Mouse (Mus musculus): ENCODE measurements around the gene Il23a. TPM values are rescaled to one million over a fixed set of nuclear protein-coding genes. Genes with fewer than 3 reads are reported as not detected.

Gene Il23a
- total and polyA plus RNA-seq, 2 experiments from 2014 or later, result 5.2 to 6.8 TPM

- ATAC-seq (ENCODE audit: insufficient read depth, low read depth) (no peak), DNase-seq (ENCODE audit: low spot score) (no peak)
- Histone ChIP-seq H3K4me1 (ENCODE audit: control insufficient read depth, insufficient read depth) (peaks cover 9% of the 10 kb centered on the region; the same call in 1 of the 2 replicates), H3K27me3 (ENCODE audit: control insufficient read depth, insufficient read depth, low read length) (no peaks in the 10 kb centered on the region), H3K27ac (ENCODE audit: low read depth) (peak overlapping the region; percentile 61), H3K4me3 (ENCODE audit: low read depth, low read length) (no peak overlapping the region), H3K9ac (replicated peaks; ENCODE audit: low read depth, low read length) (0 out of 2 replicates have a peak overlapping the region, but pooled peaks have one; percentile 25), H3K9me3 (replicated peaks; ENCODE audit: control insufficient read depth, low read length) (no peaks in the 10 kb centered on the region), H3K36me3 (replicated peaks; ENCODE audit: control insufficient read depth, insufficient read depth, low read length) (peaks cover 55% of the 10 kb centered on the region), H3K4me2 (ENCODE audit: low read depth, low read length) (no peak overlapping the region)
- TF ChIP-seq CTCF (IDR thresholded peaks at IDR 0.05; ENCODE audit: low read depth) (no peak), EP300 (IDR thresholded peaks at IDR 0.05; ENCODE audit: low read depth) (no peak)
- 84% methylated on average over 7 of the region's 7 CpGs for WGBS
Measured at GRCm38 (mm10) chr10:128309654-128310053, 11.1 kb upstream of the Il23a start.

GRCm38 (mm10) chr10:128303126-128304021 lies 4.8 kb upstream of the Il23a start, which contains the start of gene Pan2:
TSS of gene Pan2 (plus strand) at chr10:128303335.
- peak; percentile 99 for DNase-seq (ENCODE audit: low spot score)
- TF ChIP-seq CTCF (IDR thresholded peaks at IDR 0.05; ENCODE audit: low read depth) (no peak), EP300 (IDR thresholded peaks at IDR 0.05; ENCODE audit: low read depth) (peak; percentile 98)
- peak within 1 kb of the TSS; percentile 97 for H3K27ac ChIP-seq (ENCODE audit: low read depth)
- H3K4me2 ChIP-seq (ENCODE audit: low read depth, low read length), result peak within 1 kb of the TSS; percentile 72
- H3K4me3 ChIP-seq (ENCODE audit: low read depth, low read length), result peak within 1 kb of the TSS; percentile 64
- H3K4me1 ChIP-seq (ENCODE audit: control insufficient read depth, insufficient read depth), result peaks cover 19% of the 10 kb centered on the region
- no peaks in the 10 kb centered on the region for H3K27me3 ChIP-seq (ENCODE audit: control insufficient read depth, insufficient read depth, low read length)
- H3K36me3 ChIP-seq (replicated peaks; ENCODE audit: control insufficient read depth, insufficient read depth, low read length), result peaks cover 9% of the 10 kb centered on the region
- H3K9me3 ChIP-seq (replicated peaks; ENCODE audit: control insufficient read depth, low read length), result no peaks in the 10 kb centered on the region
- 2% methylated on average over 37 of the region's 37 CpGs for WGBS
- H3K9ac ChIP-seq (replicated peaks; ENCODE audit: low read depth, low read length), result peak within 1 kb of the TSS; percentile 77
- peak; percentile 98 for ATAC-seq (ENCODE audit: insufficient read depth, low read depth)

- no peaks in the 10 kb centered on the region for H3K9me3 ChIP-seq (replicated peaks; ENCODE audit: control insufficient read depth, low read length)
- H3K4me2 ChIP-seq (ENCODE audit: low read depth, low read length), result peak overlapping the region; percentile 72
- DNase-seq (ENCODE audit: low spot score) (no peak), ATAC-seq (ENCODE audit: insufficient read depth, low read depth) (peak; percentile 24; the same call in 1 of the 2 replicates)
- H3K4me1 ChIP-seq (ENCODE audit: control insufficient read depth, insufficient read depth), result peaks cover 22% of the 10 kb centered on the region
- peak overlapping the region; percentile 77 for H3K9ac ChIP-seq (replicated peaks; ENCODE audit: low read depth, low read length)
- H3K4me3 ChIP-seq (ENCODE audit: low read depth, low read length), result peak overlapping the region; percentile 64
- H3K36me3 ChIP-seq (replicated peaks; ENCODE audit: control insufficient read depth, insufficient read depth, low read length), result 0 out of 2 replicates have a peak, but pooled peaks cover 3% of the 10 kb centered on the region
- H3K27me3 ChIP-seq (ENCODE audit: control insufficient read depth, insufficient read depth, low read length), result no peaks in the 10 kb centered on the region
- no peak for TF ChIP-seq CTCF (IDR thresholded peaks at IDR 0.05; ENCODE audit: low read depth)
- no peak for TF ChIP-seq EP300 (IDR thresholded peaks at IDR 0.05; ENCODE audit: low read depth)
- peak overlapping the region; percentile 97 for H3K27ac ChIP-seq (ENCODE audit: low read depth)
- WGBS, result 0% methylated on average over 9 of the region's 9 CpGs
Measured at GRCm38 (mm10) chr10:128302785-128303125, 4.2 kb upstream of the Il23a start.

- 20% methylated on average over 3 of the region's 3 CpGs for WGBS
Measured at GRCm38 (mm10) chr10:128302357-128302756, 3.8 kb upstream of the Il23a start.

GRCm38 (mm10) chr10:128298243-128298642 lies 309 bp downstream of the Il23a start:
- Histone ChIP-seq H3K36me3 (replicated peaks; ENCODE audit: control insufficient read depth, insufficient read depth, low read length) (peaks cover 2% of the 10 kb centered on the region; the same call in 1 of the 2 replicates), H3K27ac (ENCODE audit: low read depth) (peak overlapping the region; percentile 79), H3K9me3 (replicated peaks; ENCODE audit: control insufficient read depth, low read length) (no peaks in the 10 kb centered on the region), H3K27me3 (ENCODE audit: control insufficient read depth, insufficient read depth, low read length) (no peaks in the 10 kb centered on the region), H3K4me1 (ENCODE audit: control insufficient read depth, insufficient read depth) (peaks cover 26% of the 10 kb centered on the region), H3K4me2 (ENCODE audit: low read depth, low read length) (no peak overlapping the region), H3K4me3 (ENCODE audit: low read depth, low read length) (no peak overlapping the region), H3K9ac (replicated peaks; ENCODE audit: low read depth, low read length) (no peak overlapping the region; the same call in 1 of the 2 replicates)
- ATAC-seq (ENCODE audit: insufficient read depth, low read depth) (no peak), DNase-seq (ENCODE audit: low spot score) (no peak)
- 62% methylated on average over 6 of the region's 6 CpGs for WGBS
- TF ChIP-seq CTCF (IDR thresholded peaks at IDR 0.05; ENCODE audit: low read depth) (no peak), EP300 (IDR thresholded peaks at IDR 0.05; ENCODE audit: low read depth) (no peak)

More at GRCm38 (mm10) chr10:128302357-128302756, 3.8 kb upstream of the Il23a start:
- TF ChIP-seq EP300 (IDR thresholded peaks at IDR 0.05; ENCODE audit: low read depth) (no peak), CTCF (IDR thresholded peaks at IDR 0.05; ENCODE audit: low read depth) (no peak)
- no peak for ATAC-seq (ENCODE audit: insufficient read depth, low read depth)
- peak overlapping the region; percentile 72 for H3K4me2 ChIP-seq (ENCODE audit: low read depth, low read length)
- peaks cover 26% of the 10 kb centered on the region for H3K4me1 ChIP-seq (ENCODE audit: control insufficient read depth, insufficient read depth)
- H3K4me3 ChIP-seq (ENCODE audit: low read depth, low read length), result peak overlapping the region; percentile 64
- H3K9ac ChIP-seq (replicated peaks; ENCODE audit: low read depth, low read length), result peak overlapping the region; percentile 77
- 0 out of 2 replicates have a peak, but pooled peaks cover 3% of the 10 kb centered on the region for H3K36me3 ChIP-seq (replicated peaks; ENCODE audit: control insufficient read depth, insufficient read depth, low read length)
- no peaks in the 10 kb centered on the region for H3K27me3 ChIP-seq (ENCODE audit: control insufficient read depth, insufficient read depth, low read length)
- H3K9me3 ChIP-seq (replicated peaks; ENCODE audit: control insufficient read depth, low read length), result no peaks in the 10 kb centered on the region
- no peak for DNase-seq (ENCODE audit: low spot score)
- peak overlapping the region; percentile 97 for H3K27ac ChIP-seq (ENCODE audit: low read depth)

Measured in heart, postnatal 0 days (tissue).